Mouse (Mus musculus) adrenal gland (tissue): ENCODE measurements around the gene Capn1.

Source experiments
- intact Hi-C: fragments of 180-260 bp; cut with DNase I; formaldehyde crosslinking; loops from one replicate; pipeline ENCODE4 v1.15.1; 2025

Capn1 gene

DNA sequence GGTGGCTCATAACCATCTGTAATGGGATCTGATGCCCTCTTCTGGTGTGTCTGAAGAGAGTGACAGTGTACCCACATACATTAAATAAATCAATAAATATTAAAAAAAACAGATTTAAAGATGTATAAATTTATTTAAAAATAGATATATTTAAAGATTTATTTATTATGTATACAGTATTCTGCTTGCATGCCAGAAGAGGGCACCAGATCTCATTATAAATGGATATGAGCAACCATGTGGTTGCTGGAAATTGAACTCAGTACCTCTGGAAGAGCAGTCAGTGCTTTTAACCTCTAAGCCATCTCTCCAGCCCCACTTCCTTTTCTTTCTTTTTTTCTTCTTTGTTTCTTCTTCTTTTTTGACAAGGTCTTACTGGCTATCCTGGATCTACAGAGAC lies 24.3 kb upstream of the Capn1 start:
- intact Hi-C loops = no loop called here

DNA sequence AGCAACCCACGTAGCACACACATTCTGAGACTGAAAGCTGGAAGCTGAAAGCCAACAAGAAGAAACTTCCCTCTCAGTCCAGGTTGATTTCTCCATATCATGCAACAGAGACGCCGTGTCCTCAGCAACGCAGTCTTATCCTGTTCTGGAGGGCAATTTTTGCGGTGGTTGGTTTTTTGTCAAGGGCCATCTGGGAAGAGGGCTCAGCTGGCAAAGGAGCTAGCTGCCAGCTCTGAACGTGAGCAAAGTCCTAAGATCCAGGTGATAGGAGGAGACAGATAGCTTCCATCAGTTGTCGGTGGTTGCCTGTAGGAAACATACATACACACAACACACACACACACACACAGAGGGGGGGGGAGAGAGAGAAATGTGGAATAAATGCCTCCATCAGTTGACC lies 22.6 kb upstream of the Capn1 start:
- intact Hi-C loops = no loop called here

DNA sequence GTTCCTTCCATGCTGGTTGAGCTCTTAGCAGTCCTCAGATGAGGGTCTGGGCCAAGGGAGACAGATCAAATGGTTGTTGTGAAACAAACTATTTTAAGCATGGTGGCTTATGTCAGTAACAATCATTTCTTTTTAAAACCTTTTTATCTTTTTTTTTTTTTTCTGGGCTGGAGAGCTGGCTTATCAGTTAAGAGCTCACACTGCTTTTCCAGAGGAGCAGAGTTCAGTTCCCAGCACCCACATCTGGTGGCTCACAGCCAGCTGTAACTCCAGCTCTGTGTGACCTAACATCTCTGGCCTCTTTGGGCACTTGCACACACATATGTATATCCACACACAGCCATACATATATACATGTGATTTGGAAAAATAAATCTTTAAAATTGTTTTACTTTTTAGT lies 22.0 kb upstream of the Capn1 start:
- intact Hi-C loops = no loop called here

DNA sequence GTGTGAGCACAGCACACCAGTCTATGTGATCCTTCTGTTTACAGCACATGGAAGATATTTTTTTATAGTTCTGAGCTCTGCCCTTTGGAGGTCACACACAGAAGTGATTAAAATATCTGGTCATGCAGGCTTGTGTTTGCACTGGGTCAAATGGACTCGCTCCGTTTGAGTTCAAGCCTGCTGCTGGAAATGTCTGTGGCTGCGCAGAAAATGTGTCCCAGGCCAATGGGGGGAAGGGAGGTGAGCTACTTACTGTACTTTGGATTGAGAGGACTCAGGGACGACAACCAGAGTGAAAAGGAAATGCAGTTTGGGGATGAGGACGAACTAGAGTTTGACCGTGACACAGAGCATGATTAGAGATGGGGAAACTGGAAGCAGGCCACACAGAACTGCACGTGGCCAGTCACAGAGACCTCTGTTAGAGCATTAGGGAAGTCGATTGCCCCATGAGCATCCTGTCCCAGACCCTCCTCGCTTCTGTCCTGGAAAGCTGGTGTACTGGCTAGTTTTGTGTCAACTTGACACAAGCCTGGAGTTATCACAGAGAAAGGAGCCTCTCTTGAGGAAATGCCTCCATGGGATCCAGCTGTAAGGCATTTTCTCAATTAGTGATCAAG lies 20.4 kb upstream of the Capn1 start:
- intact Hi-C loops = no loop called here

DNA sequence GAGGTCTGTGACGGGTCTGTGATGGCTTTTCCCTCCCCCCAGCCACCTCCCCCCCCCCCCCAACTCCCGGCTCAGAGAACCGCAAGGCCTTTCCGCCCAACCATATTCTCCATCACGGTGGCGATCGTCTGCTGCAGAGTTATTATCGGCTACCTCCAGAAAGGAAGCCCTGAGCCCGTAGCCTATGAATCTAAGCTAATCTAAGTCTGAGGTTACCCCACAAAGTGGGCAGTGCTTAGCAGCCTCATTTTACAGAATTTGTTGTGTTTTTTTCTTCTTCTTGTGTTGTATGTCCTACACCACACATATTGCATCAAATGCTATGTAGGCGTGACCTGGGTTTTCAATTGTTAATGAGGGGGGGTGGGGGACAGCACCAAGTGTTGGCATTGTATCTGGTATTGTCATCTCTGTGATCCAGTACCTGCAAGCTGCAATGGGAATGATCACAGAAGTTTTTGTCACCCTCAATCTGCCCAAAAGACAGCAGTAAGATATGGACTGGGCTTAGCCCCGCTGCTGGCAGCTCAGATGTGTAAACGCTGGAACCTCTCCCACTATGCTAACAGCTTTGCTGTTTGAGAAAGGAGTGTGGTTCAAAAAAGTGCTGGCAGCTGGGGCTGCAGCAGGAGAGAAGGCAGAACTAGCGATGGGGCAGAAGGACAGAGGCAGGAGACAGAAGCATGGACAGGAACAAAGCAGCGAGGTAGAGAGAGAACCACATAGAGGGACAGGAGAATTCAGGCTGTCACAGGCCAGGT lies 15.0 kb upstream of the Capn1 start:
- intact Hi-C loops = no loop called here

DNA sequence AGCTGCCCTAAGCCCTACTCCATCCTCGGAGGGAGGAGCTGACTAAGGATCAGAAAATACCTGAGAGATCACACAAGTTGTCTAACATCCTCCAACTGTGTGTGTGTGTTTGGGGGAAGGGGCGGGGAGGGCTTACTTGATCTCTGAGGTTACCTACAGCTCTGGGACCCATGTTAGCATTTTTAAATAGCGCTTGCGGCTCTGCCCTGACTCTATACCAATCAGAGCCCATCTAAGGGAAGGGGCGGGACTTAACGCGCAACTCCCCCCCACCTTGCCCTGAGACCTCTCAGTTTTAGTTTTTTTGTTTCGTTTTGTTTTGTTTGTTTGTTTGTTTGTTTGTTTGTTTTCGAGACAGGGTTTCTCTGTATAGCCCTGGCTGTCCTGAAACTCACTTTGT lies 13.7 kb upstream of the Capn1 start:
- intact Hi-C loops = no loop called here

DNA sequence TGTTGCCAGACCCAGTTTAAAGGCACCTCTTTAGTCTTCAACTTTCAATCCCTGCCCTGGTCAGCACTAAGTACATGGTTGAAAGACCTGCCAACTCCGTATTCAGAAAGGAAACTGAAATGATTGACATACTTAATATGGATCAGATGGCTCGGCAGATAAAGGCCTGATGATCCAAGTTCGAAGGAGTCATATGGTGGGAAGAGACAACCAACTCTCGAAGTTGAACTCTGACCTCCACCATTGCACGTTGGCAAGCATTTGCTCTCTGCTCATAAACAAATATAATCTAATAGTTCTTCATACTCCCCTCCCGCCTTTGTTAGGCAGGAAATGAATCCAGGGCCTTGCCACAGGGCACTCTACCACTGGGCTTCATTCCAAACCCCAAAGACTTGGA lies 13.3 kb upstream of the Capn1 start:
- intact Hi-C loops = no loop called here

DNA sequence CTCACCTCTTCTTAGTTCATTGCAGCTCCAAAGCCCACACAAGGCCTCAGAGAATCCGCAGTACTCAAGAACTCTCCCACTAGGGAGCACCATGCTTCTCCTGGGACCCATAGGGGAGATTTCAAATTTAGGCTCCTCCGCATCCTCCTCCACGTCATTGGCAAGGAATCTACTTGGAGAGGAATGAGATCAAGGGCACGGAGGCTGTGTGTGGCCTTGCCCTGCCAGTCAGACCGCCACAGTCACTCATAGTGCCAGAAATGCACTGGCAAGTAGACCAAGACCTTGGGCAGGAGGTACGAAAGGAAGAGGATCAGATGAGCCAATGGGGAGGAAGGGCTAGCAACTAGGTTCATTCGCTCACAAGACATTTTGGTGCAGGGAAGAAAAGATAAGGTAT lies 8.2 kb upstream of the Capn1 start:
- intact Hi-C loops = no loop called here

DNA sequence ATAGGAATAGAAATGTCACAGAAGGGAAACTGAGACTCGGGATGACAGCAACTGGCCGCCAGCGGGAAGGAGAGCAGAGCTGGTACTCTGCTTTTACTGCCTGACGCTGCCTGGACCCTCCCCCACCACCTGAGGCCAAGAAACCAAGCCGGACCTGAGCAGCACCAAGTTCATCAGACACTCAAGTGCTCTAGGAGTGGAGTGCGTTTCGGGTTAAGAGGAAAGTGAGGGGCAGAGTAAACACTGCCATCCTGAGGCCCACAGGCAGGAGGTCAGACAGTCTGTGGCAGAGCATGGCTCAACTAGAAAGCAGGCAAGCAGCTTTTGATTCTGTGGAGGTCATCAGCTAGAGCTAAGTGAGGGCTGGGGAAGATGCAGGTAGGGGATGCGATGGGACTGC lies 7.4 kb upstream of the Capn1 start:
- intact Hi-C loops = no loop called here

DNA sequence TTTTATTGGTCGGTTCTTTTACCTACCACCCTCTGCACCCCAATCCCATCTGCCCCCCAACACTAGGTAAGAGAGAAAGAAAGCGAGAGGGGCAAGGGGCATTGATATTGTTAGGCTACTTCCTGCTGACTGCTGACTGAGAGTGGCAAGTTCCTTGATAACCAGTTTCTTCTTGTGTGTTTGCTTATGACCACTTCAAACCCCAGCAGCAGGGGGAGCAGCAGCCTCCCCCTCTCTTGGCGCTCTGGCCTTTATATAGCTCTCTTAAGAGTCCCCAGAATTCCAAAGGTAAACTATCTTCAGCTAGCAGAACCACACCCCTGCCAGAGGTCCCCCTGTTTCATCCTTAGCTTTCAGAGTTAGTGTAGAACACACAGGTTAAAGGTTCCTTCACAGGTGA lies 4.6 kb upstream of the Capn1 start:
- intact Hi-C loops = no loop called here

DNA sequence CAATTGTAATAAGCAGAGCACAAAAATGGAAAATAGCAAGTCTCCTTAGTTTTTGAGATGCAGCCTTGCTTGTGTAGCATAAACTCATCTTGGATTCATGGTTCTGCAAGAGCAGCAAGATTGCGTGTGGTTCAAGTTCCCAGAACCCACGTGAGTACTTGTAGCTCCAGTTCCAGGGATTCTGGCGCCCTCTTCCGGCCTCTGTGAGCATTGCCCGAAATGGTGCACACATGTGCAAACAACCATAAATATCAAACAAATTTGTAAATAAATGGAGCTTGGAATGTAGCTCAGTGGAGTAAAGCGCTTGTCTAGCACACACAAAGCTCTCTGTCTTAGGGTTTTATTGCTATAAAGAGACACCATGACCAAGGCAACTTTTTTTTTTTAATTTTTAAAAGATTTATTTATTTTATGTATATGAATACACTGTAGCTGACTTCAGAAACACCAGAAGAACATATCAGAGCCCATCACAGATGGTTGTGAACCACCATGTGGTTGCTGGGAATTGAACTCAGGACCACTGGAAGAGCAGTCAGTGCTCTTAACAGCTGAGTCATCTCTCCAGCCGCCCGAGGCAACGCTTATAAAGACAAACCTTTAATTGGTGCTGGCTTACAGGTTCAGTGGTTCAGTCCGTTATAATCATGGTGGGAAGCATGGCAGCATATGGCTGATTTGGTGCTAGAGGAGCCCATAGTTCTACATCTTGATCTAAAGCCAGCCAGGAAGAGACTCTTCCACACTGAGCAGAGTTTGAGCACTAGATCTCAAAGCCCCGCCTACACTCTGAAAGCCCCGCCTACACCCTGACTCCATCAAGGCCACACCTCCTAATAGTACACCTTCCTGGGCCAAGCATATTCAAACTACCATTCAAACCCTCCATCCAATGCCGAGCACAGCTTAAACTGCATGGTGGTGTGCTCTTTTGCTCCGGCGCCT lies 2.7 kb upstream of the Capn1 start:
- intact Hi-C loops = loop anchor here (1.0 to 5.0 kb wide), 2 partner anchors 36 to 53 kb away; no protein-coding TSS in a partner anchor

DNA sequence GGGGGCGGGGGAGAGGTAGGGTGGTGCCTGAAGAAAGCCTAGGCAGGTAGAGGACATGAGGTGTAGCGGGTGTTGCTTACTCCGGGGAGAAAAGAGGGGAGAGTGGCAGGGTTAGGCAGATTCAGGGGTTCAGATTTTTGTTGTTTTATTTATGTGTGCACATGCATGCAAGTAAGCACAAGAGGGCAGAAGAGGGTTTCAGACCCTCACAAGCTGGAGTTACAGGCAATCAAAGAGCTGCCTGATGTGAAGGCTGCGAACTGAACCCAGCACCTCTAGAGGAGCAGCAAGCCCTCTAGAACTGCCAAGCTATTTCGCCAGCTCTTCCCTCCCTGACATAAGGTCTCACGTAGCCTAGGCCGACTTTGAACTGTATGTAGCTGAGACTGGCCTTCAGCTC lies 835 bp upstream of the Capn1 start:
- intact Hi-C loops = loop anchor here (5.0 kb wide), 1 partner anchor 34 kb away; no protein-coding TSS in a partner anchor

DNA sequence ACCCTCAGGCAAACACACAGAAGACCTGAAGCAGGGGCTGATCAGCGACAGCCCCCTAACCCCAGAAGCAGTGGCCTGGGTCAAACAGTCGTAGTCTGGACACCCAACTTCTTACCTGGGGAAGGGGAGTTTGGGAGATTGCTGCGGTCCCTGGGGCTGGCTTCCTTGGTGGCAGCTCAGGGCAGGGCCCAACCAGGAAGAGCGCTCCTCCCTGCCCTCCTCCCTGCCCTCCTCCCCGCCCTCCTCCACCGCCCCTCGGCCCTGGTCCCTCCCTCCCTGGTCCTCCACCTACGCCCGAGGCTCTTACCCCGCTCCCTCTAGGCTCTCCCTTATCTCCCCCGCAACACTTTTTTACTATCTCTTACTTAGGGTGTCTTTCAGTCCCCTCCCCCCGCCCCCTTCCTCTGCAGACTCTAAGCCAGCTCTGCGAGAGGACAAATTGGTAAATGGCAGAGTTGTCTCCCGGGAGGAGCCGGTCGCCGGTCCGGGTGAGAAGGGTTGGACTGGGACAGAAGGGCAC lies 646 bp downstream of the Capn1 start:
- intact Hi-C loops = loop anchor here (5.0 kb wide), 1 partner anchor 33 kb away; no protein-coding TSS in a partner anchor

DNA sequence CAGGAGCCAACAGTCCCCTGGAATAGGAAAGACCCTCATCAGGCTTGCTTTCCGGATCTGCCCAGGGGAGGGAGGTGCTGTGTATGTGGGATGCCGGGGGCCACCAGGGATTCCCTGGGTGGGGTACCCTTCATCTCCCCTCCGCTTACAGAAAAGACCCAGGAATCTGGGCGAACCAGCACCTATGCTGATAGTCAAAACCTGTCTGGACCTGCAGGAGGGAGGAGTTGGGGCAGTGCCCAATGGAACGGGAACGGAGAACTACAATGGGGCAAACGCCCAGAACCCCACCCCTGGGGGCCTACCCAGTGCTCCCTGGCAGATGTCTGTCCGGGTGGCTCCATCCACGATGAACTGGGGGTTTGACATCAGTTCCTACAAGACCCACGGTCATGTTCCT lies 2.0 kb downstream of the Capn1 start:
- intact Hi-C loops = no loop called here

DNA sequence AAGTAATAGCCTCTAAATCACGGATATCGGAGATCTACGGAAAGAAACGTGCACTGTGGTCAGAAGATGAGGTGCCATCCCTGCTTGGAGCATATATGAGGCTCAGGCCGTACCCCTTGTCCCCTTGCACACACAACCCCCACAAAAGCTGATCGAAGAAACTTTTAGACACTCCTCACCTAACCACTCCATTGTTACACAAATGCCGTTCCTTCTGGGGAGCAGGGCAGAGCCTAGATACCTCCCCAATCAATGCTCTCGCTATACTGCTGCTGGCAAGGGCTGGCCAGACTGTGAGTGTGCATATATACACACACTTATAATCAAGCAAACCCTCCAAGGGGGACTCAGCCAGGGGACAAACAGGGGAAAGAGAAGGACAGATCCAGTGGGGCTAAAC lies 6.6 kb downstream of the Capn1 start:
- intact Hi-C loops = no loop called here

DNA sequence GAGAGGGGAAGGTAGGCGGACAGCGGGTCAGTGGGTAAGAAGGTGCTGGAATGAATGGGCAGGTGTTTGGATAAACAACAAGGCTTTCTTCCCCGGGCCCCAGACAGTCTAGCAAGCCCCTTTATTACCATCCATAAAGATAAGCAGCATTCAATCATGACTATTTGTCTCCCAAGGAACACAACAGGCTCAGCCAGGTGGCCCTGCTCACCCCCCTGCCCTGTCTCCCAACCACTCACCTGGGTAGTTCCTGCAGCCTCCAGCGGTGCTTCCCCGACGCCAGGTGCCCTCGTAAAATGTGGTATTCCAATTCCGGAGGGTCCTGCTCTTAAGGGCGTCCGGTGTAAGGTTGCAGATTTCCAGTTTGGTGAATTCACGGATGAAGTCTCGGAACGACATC lies 8.7 kb downstream of the Capn1 start:
- intact Hi-C loops = no loop called here

DNA sequence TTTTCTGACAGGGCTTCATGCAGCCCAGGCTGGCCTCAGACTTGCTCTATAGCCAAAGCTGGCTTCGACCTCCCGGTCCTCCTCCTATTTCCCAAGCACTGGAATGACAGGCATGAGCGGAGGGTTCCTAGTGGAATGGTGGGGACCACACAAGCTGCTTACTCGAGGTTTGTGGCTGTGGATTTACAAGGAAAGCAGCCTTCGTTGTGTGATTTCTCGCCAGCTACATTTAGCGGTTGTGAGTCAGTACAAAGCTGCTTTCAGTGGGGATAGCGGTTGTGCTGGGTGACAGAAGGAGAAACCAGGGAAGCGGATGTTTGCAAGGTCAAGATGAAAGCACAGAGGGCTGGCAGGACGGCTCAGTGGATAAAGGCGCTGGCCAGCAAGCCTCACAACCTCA lies 10.2 kb downstream of the Capn1 start:
- intact Hi-C loops = no loop called here

DNA sequence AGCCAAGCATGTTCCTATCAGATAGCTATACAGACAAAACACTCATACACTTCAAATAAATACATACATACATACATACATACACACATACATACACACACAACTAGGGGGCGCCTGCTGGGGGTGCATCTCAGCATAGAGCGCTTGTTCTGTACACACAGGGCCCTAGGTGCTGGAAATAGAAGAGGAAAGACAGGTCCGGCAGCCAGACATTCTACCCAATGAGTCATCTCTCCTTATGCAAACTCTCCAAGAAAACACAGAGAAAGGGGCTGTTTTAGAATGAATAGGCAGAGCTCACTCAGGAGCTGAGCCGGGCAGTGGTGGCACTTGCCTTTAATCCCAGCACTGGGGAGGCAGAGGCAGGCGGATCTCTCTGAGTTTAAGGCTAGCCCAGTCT lies 15.7 kb downstream of the Capn1 start:
- intact Hi-C loops = no loop called here

DNA sequence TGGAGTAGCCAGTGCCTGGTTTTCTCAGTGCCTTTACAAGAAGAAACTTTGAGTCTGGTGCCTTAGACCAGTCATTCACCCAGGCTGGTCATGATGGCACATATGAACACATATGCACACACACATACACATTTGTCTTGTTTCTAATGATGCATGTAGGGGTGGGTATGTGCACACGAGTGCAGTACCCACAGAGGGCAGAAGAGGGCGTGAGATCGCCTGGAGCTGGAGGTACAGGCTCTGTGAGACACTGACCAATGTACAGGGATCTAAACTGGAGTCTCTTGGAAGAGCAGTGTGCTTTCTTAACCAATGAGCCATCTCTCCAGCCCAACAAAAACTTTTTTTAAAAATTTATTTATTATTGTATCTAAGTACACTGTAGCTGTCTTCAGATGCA lies 17.5 kb downstream of the Capn1 start:
- intact Hi-C loops = no loop called here

DNA sequence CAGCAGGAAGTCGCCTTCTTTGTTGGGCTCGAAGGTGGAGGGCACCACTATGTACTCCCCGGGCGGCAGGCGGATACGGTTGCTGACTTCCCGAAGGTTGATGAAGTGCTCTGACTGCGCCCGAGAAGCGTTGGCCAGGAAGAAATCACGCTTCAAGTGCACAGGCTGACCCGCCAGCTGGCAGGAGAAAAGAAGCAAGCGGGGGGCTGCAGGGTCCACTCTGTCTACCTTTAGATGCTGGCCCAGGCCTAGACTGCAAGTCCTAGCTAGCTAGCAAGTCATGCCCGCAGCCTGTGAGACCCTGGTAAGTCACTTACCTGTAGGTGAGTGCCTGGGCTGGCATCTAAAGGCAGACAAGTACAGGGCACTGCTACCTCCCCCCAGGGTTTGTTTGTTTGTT lies 21.0 kb downstream of the Capn1 start:
- intact Hi-C loops = no loop called here

DNA sequence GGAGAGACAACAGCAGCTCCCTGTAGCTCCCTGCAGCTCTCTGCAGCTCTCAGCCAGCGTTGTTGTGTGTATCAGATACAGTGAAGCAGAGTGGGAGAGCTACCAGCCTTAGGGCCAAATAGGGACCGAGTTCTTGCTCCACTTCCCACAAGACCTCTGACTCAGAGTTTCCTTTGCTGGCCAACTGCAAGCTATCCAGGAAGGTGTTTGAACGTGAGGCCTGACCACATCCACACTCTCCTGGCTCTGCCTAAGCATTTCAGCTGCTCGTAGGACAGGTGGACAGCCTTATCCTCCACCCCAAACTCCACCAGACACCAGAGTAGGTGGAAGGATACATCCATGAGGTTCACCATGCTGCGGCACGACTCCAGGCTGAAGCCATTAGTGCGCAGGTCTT lies 23.7 kb downstream of the Capn1 start:
- intact Hi-C loops = no loop called here

DNA sequence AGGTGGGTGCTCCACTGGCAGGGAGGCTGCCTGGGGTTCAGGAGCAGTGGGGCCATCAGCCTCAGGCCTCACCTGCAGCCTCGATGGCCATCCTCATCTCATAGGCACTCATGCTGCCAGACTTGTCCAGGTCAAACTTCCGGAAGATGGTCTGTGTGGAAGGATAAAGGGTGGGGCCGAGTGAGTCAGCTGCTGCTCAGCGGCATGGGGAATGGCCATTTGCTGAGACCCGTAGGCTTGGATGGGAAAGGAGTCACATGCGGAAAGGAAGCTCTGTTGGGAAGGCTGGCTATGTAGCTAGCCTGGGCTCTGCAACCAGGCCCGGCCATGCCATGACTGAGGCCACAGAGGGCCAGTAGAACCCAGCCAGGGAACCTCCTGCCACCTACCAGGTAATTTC lies 24.2 kb downstream of the Capn1 start:
- intact Hi-C loops = no loop called here
